Mouse (Mus musculus) right cerebral cortex, adult 18-20 months (tissue): Measurements from ENCODE around the gene Gm3259.
"Not testable (repeated sequence)": the region's sequence is repeated elsewhere in the genome, so short reads cannot be mapped to it uniquely, and the experiment has no call there.

Experiments
- DNase-seq: peaks from one replicate; pipeline ENCODE4 v3.0.0; 2022; ENCODE audit warnings: mixed read lengths

Gene Gm3259

GRCm38 (mm10) chr5:95305611-95306010, at the start of gene Gm3259:
Gene Gm3259 (plus strand): TSS chr5:95305911.
- DNase-seq, result not testable (repeated sequence)

GRCm38 (mm10) chr5:95272668-95273067, 33.0 kb upstream of the Gm3259 start, which contains the start of gene Gm10424:
Gene Gm10424 (minus strand): TSS chr5:95272768.
- DNase-seq, result not testable (repeated sequence)
